ENCODE assay signal across 8 mouse cellular contexts in the genomic region with DNA sequence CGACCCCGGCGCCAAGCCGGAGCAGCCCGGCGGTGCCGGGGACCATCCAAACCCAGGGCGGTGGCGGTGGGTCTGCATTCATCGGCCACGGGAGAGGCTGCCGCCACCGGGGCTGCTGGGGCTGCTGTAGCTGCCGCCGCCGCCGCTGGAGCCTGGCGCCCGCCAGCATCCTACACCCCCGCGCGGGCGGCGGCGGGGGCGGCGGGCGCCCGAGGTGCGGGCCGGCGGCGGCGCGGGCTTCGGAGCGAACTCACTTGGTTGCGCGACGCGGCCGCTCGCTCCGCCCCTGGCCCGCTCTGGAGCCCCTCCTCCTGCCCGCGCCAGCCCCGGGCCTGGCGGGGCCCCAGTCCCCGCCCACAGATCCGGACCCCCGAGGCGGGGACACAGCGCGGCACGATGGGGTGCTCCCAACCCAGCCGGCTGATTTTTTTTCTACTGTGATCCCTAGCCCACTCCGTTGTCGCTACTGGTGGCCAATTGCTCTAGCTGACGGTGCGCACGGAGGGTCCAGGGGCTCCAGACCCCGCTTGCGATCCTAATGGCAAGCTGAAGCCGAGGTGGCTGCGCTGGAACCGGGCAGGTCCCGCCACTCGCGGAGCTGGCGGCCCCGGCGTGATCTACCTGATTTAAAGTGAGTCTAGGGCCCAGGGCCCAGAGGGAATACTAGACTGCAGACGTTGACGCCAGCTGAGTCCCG. TPM values are rescaled to one million over a fixed set of nuclear protein-coding genes. Genes with fewer than 3 reads are reported as not detected.
DNase-seq lines count a peak whose midpoint lies in the region; ATAC-seq and TF ChIP-seq lines count a peak whose summit lies in the region.

Gene Tcerg1l (minus strand): TSS at position 246 of the 697 bp plus-strand sequence.

- WGBS in lung, embryonic 15.5 days: under 1% methylated on average over 72 of the region's 76 CpGs
- WGBS in limb, embryonic 14.5 days: 2% methylated on average over 28 of the region's 76 CpGs

- no peaks in the 10 kb centered on the region for H3K9me3 ChIP-seq in lung, embryonic 15.5 days
- no peaks in the 10 kb centered on the region for H3K9me3 ChIP-seq in limb, embryonic 14.5 days (ENCODE audit: control insufficient read depth, low read length)

- no peak for TF ChIP-seq POLR2A in limb, embryonic 14.5 days (IDR thresholded peaks at IDR 0.05; ENCODE audit: borderline replicate concordance, extremely low read depth, insufficient read depth, insufficient read length)

- H3K4me3 ChIP-seq in lung, embryonic 15.5 days: peak within 1 kb of the TSS; percentile 44
- H3K4me3 ChIP-seq in limb, embryonic 14.5 days (replicated peaks; ENCODE audit: low read length): peak within 1 kb of the TSS; percentile 46

- H3K27ac ChIP-seq in lung, embryonic 15.5 days: no peak within 1 kb of the TSS
- H3K27ac ChIP-seq in limb, embryonic 14.5 days (replicated peaks; ENCODE audit: low read depth, low read length): no peak within 1 kb of the TSS

- no peaks in the 10 kb centered on the region for H3K36me3 ChIP-seq in lung, embryonic 15.5 days
- no peaks in the 10 kb centered on the region for H3K36me3 ChIP-seq in limb, embryonic 14.5 days (ENCODE audit: control insufficient read depth, insufficient read depth, low read length)

- H3K4me1 ChIP-seq in lung, embryonic 15.5 days: peaks cover 15% of the 10 kb centered on the region
- H3K4me1 ChIP-seq in limb, embryonic 14.5 days (ENCODE audit: control insufficient read depth, insufficient read depth, low read length): peaks cover 10% of the 10 kb centered on the region

- DNase-seq in lung, postnatal 14 days: no peak
- peak; percentile 63 to 78 for DNase-seq in cerebellum, postnatal 25 days
- peak; percentile 8 to 14 for DNase-seq in frontal cortex, postnatal 14 days (ENCODE audit: low spot score in 2 of 2)
- DNase-seq in limb, embryonic 14.5 days (ENCODE audit: low spot score): no peak
- peak; percentile 6 to 18 for DNase-seq in right cerebral cortex, adult 2 months (ENCODE audit: low spot score in 2 of 2)
- no peak for DNase-seq in spleen, postnatal 14 days (ENCODE audit: low spot score in 2 of 2)
- DNase-seq in lung, postnatal 4 days: no peak

- no peak within 1 kb of the TSS for H3K9ac ChIP-seq in lung, embryonic 15.5 days
- no peak within 1 kb of the TSS for H3K9ac ChIP-seq in limb, embryonic 14.5 days (ENCODE audit: low read depth, low read length, severe bottlenecking)

- peaks cover 43% of the 10 kb centered on the region for H3K27me3 ChIP-seq in lung, embryonic 15.5 days
- H3K27me3 ChIP-seq in limb, embryonic 14.5 days (ENCODE audit: control insufficient read depth, insufficient read depth, low read length): peaks cover 40% of the 10 kb centered on the region

- H3K4me2 ChIP-seq in lung, embryonic 15.5 days: peak within 1 kb of the TSS; percentile 94
- H3K4me2 ChIP-seq in limb, embryonic 14.5 days (replicated peaks; ENCODE audit: low read depth, low read length, severe bottlenecking): peak within 1 kb of the TSS; percentile 94

- ATAC-seq in lung, embryonic 15.5 days (ENCODE audit: borderline replicate concordance, extremely low read depth, low FRiP score, low TSS enrichment): peak; percentile 57; the same call in 1 of the 2 replicates
- ATAC-seq in limb, embryonic 14.5 days (ENCODE audit: low FRiP score, low read depth): no peak

RNA-seq across cellular contexts. Expression of gene Tcerg1l, which starts in this region (rescaled TPM):
- polyA plus RNA-seq in lung, embryonic 15.5 days (2015; fragmentation: Nextera tagmentation; extraction: Ambion mirVana): 0.62 and 0.73 TPM in 2 replicates
- 1.2 and 1.5 TPM in 2 replicates for polyA plus RNA-seq in limb, embryonic 14.5 days (2012; rRNA removed)
- polyA plus RNA-seq in limb, embryonic 14.5 days (2014; fragmentation: Nextera tagmentation; extraction: Ambion mirVana): 1.2 TPM in 2 replicates

Comparison
In these comparisons a context has a peak if more than half of its experiments do, and no peak if none do; other contexts are left out.
1. Peak in ATAC-seq, H3K4me3 ChIP-seq and H3K4me2 ChIP-seq in lung, embryonic 15.5 days; RNA of the gene not detected or under 1 TPM.
2. DNase-seq: peak in cerebellum, postnatal 25 days (2 of 2), frontal cortex, postnatal 14 days (2 of 2) and right cerebral cortex, adult 2 months (2 of 2); none in lung, postnatal 14 days (single experiment), limb, embryonic 14.5 days (single experiment), spleen, postnatal 14 days (0 of 2) and lung, postnatal 4 days (0 of 2).